Mouse (Mus musculus): ENCODE measurements at regions not wholly inside any gene's neighbourhood (a gene's known extent, or its start where the extent isn't known, plus 50 kb on each side); places are given as distances from the start of the nearest gene placed in this dataset.

DNA sequence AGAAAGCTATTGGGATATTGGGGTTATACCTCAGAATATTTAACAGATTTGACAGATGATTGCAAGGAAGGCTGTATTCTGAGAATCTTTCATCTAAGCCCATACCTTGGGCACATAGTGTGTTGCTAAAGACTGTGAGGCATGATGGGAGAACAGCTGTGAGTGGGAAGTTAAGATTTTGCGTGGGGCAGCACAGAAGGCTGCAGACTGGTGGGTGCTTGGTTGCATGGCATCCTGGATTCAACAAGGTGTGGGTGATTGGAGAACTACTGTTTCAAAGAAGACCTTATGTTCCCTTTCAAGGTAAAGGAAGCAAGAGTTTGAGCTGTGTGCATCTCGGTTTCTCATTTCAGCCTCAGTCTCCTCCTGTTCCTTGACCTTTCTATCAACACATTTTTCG lies 584.8 kb downstream of the Sh2d4b start:
- ChIA-PET POLR2A (interaction anchor here in 1 of 4 experiments (1.1 kb wide), 1 partner anchor 42 kb away, joined by 3 read pairs; no protein-coding TSS in a partner anchor), CTCF (no interaction called here)

DNA sequence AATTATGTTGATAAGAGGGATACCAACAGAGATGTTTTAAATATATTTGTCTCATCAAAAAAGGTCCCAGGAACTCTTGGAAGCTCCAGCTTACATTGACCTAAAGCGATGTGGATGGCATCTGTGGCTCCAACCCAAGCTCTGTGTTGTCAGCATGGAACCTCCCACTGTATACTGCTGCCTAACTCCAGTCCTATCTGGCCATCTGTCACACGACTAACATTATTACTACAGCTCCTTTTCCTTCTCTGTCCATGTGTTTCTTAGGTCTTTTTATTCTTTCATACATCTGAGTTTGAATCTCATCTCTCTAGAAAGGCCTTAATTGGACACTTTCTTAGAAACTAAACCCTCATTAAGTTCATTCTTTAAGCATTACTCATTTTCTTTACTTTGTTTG lies 613.9 kb downstream of the Sh2d4b start:
- ChIA-PET POLR2A (no interaction called here), CTCF (no interaction called here)

DNA sequence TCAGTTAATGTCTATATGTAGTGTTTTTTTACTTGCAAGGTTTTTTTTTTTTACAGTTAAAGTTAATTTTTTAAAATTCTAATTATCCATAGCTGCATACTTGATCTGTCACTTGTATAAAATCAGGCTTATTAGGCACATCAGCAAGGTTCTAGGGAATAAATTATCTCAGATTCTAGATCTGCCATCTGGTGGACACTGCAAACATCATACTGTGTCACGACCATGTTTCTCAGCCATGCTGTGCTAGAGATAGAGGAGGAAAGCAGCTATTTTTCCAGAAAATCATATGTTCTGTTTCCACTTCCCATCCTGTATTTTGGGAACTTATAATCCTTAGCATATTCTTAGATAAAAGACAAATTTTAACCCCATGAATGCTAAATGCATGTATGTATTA lies 617.7 kb downstream of the Sh2d4b start:
- CTCF ChIA-PET, result no interaction called here
- POLR2A ChIA-PET, result no interaction called here

DNA sequence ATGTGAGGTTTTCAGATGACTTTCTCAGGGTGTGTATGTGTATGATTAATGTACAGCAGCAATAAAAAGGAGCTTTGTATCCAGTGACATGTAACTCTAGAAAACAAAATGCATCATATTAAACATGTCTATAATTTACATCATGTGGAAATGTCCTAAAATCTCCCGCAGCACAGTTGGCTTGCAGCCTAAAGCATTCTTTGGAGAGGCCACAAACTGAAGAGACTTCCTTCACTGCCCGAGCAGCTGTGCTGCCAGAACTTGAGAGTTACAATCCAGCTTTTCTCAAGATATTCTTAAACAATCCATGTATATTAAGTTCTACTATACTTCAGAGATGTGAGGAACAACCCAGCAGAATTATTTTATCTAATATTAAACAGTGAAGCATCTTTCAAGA lies 631.4 kb downstream of the Sh2d4b start:
- ChIA-PET POLR2A (no interaction called here), CTCF (no interaction called here)

DNA sequence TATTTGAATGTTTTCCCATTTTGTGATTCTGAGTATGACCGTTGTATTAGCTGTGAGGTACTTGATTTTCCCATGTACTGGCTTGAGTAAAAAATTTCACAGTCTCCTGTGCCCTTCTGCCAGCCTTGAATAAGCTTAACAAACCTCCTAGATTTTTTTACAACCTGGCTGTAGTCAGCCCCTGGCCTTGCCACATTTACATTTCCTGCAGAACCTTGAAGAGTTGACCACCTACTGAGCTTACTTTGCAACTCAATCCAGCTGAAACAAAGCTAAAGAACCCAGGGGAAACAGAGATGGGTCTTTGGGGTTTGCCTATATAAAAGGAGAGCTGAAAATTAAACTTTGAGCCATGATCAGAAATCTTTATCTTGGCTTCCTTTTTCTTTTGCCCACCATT lies 661.0 kb downstream of the Sh2d4b start:
- ChIA-PET CTCF (interaction anchor here in 1 of 4 experiments (1.3 kb wide), 1 partner anchor 557 kb away, joined by 3 read pairs; no protein-coding TSS in a partner anchor), POLR2A (interaction anchor here in 1 of 4 experiments (0.6 kb wide), 2 partner anchors 856 to 1174 kb away, joined by 3 read pairs; no protein-coding TSS in a partner anchor)

DNA sequence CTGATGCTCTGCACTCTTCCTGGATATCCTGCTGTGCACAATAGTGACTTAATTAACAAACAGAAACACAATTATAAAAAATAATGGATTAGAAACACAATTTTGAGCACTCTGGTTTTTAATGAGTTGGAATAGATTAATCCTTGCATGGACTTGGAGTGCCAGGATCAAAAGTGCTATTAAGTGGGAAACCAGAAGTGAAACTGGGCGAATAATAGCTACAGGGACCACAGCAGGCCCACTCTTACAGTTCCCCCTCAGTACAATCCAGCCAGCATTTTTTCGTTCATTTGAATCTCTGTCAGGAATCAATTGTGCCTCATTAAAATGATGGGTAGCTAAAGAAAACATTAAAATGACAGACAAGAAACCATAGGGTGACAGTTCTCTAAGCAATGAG lies 668.7 kb downstream of the Sh2d4b start:
- POLR2A ChIA-PET, result no interaction called here
- CTCF ChIA-PET, result no interaction called here
